Mouse (Mus musculus): ENCODE results near the gene Rpgrip1.

DNA sequence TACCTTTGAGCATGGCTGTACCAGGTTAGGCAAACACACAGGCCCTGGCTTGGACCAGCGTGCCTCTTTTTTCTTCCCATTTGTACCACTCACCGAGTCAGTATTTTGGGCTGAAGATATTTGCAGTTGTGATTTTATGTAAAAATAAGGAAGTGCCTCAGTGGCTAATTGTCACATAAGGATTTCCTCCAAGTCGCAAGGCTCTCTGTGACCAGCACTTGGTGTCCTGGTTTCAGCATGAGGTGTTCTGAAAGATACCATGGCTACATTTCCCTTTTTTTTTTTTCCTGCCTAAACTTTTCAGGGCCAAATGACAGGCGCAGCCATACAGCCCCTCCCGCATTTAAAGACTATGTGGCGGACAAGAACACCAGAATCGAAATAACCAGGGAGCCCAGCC is 9.7 kb downstream of the Rpgrip1 start:
- TF ChIP-seq CTCF (IDR thresholded peaks at IDR 0.05; ENCODE audit: extremely low read depth, insufficient read length, insufficient replicate concordance, low read depth, low read length) (no peak), POLR2A (IDR thresholded peaks at IDR 0.05; ENCODE audit: low read depth, low read length) (no peak)
